Mouse (Mus musculus) hindbrain, postnatal 0 days (tissue): ENCODE results near the gene Rhox4e. TPM values are rescaled to one million over a fixed set of nuclear protein-coding genes. Genes with fewer than 3 reads are reported as not detected.
"Not testable (repeated sequence)": the region's sequence is repeated elsewhere in the genome, so short reads cannot be mapped to it uniquely, and the experiment has no call there.

ENCODE experiments used
- ATAC-seq: fragments of 200-750 bp; cut with Nextera tagmentation; 2 replicates; pipeline ENCODE4 v1.8.0; 2017; ENCODE audit warnings: mild to moderate bottlenecking, moderate TSS enrichment, moderate library complexity
- DNase-seq: peaks from one replicate; pipeline ENCODE4 v3.0.0-alpha.2; 2015; ENCODE audit warnings: low spot score
- H3K27ac ChIP-seq: fragments of 300-500 bp; sonication (generic); 2 replicates; pipeline ENCODE4 v1.5.1; 2014; ENCODE audit warnings: mild to moderate bottlenecking
- H3K27me3 ChIP-seq: fragments of 300-500 bp; sonication (generic); 2 replicates; pipeline ENCODE4 v1.6.1; 2014; ENCODE audit warnings: low read length, mixed read lengths; ENCODE audit not compliant: insufficient read depth
- H3K36me3 ChIP-seq: fragments of 300-500 bp; sonication (generic); 2 replicates; pipeline ENCODE4 v1.6.1; 2014; ENCODE audit warnings: low read length, mixed read lengths; ENCODE audit not compliant: insufficient read depth
- H3K4me1 ChIP-seq: fragments of 300-500 bp; sonication (generic); 2 replicates; pipeline ENCODE4 v1.6.1; 2014; ENCODE audit warnings: antibody characterized with exemption, low read length, mixed read lengths; ENCODE audit not compliant: insufficient read depth
- H3K4me2 ChIP-seq: fragments of 300-500 bp; sonication (generic); 2 replicates; pipeline ENCODE4 v1.6.1; 2014; ENCODE audit warnings: low read depth, mild to moderate bottlenecking, low read length, moderate library complexity, mixed read lengths
- H3K4me3 ChIP-seq: fragments of 300-500 bp; sonication (generic); 2 replicates; pipeline ENCODE4 v1.5.1; 2014; ENCODE audit warnings: low read length
- H3K9ac ChIP-seq: fragments of 300-500 bp; sonication (generic); replicated peaks from 2 replicates; pipeline ENCODE4 v1.6.1; 2014; ENCODE audit warnings: mild to moderate bottlenecking, low read length, moderate library complexity, mixed read lengths
- H3K9me3 ChIP-seq: fragments of 300-500 bp; sonication (generic); 2 replicates; pipeline ENCODE4 v1.6.1; 2016; ENCODE audit warnings: low read length, mixed read lengths
- WGBS: fragments of 180-500 bp; shearing (Covaris S2); extraction: QIAGEN DNeasy Blood & Tissue Kit; methylation state at CpG from one replicate; pipeline ENCODE4 v1.1.7; 2014; 5-methylcytosine and 5-hydroxymethylcytosine counted together
- polyA plus RNA-seq: library from polyadenylated mRNA; unstranded; fragments of >200 nt; fragmentation: Nextera tagmentation; extraction: Ambion mirVana; gene quantifications from 2 replicates; pipeline ENCODE4 v1.2.1, GENCODE M21; 2015
- total RNA-seq: library from RNA; depleted of rRNA; stranded (reverse); fragments of >200 nt; gene quantifications from 2 replicates; pipeline ENCODE4 v1.2.3, GENCODE M21; 2014; rRNA removed

Rhox4e gene
- total RNA-seq (not detected in 2 replicates), polyA plus RNA-seq (not detected in 2 replicates)

GRCm38 (mm10) chrX:37557112-37557511 is at the start of gene Rhox4e:
TSS of gene Rhox4e (plus strand) at chrX:37557412.
- H3K4me1 ChIP-seq, H3K4me3 ChIP-seq, H3K4me2 ChIP-seq, DNase-seq, H3K36me3 ChIP-seq, H3K27ac ChIP-seq, H3K9me3 ChIP-seq, H3K9ac ChIP-seq, H3K27me3 ChIP-seq, ATAC-seq: not testable (repeated sequence)
- 98% methylated on average over 10 of the region's 18 CpGs for WGBS

GRCm38 (mm10) chrX:37514059-37514458 is 43.2 kb upstream of the Rhox4e start, which contains the start of gene Rhox4d:
TSS of gene Rhox4d (plus strand) at chrX:37514359.
- not testable (repeated sequence) for H3K9ac ChIP-seq, H3K4me1 ChIP-seq, H3K4me2 ChIP-seq, DNase-seq, ATAC-seq, H3K27me3 ChIP-seq, H3K36me3 ChIP-seq, H3K27ac ChIP-seq, H3K4me3 ChIP-seq, H3K9me3 ChIP-seq
- 92% methylated on average over 13 of the region's 18 CpGs for WGBS

- H3K9ac ChIP-seq, H3K36me3 ChIP-seq, ATAC-seq, H3K4me3 ChIP-seq, H3K27ac ChIP-seq, H3K4me2 ChIP-seq, H3K4me1 ChIP-seq, H3K27me3 ChIP-seq, H3K9me3 ChIP-seq, DNase-seq: not testable (repeated sequence)
- WGBS, result 93% methylated on average over 2 of the region's 8 CpGs
Measured at GRCm38 (mm10) chrX:37530152-37530551, 27.1 kb upstream of the Rhox4e start, which contains the start of gene Rhox2e. TSS of gene Rhox2e (plus strand) at chrX:37530452.

- not testable (repeated sequence) for H3K4me3 ChIP-seq, H3K9ac ChIP-seq, DNase-seq, H3K27me3 ChIP-seq, H3K4me2 ChIP-seq, H3K9me3 ChIP-seq, H3K27ac ChIP-seq, H3K4me1 ChIP-seq, ATAC-seq, H3K36me3 ChIP-seq
- WGBS, result no CpG with 5 or more reads among the region's 4 CpGs
Measured at GRCm38 (mm10) chrX:37541719-37542118, 15.5 kb upstream of the Rhox4e start, which contains the start of gene Rhox3e. TSS of gene Rhox3e (plus strand) at chrX:37542019.

GRCm38 (mm10) chrX:37571105-37571504 is 13.9 kb downstream of the Rhox4e start, which contains the start of gene Rhox2f:
TSS of gene Rhox2f (plus strand) at chrX:37571405.
- WGBS, result 87% methylated on average over 5 of the region's 8 CpGs
- not testable (repeated sequence) for H3K27me3 ChIP-seq, H3K36me3 ChIP-seq, H3K27ac ChIP-seq, DNase-seq, H3K9me3 ChIP-seq, ATAC-seq, H3K9ac ChIP-seq, H3K4me1 ChIP-seq, H3K4me2 ChIP-seq, H3K4me3 ChIP-seq

- not testable (repeated sequence) for H3K9ac ChIP-seq, H3K4me1 ChIP-seq, H3K27me3 ChIP-seq, H3K9me3 ChIP-seq, H3K4me2 ChIP-seq, H3K4me3 ChIP-seq, DNase-seq, ATAC-seq, H3K27ac ChIP-seq, H3K36me3 ChIP-seq
- 68% methylated on average over 2 of the region's 2 CpGs for WGBS
Measured at GRCm38 (mm10) chrX:37572638-37573037, 15.4 kb downstream of the Rhox4e start.

- not testable (repeated sequence) for H3K4me3 ChIP-seq, H3K9me3 ChIP-seq, H3K27me3 ChIP-seq, H3K9ac ChIP-seq, H3K36me3 ChIP-seq, H3K4me2 ChIP-seq, H3K4me1 ChIP-seq, DNase-seq, H3K27ac ChIP-seq, ATAC-seq
Measured at GRCm38 (mm10) chrX:37580692-37581091, 23.5 kb downstream of the Rhox4e start, which contains the start of gene Rhox3f. TSS of gene Rhox3f (plus strand) at chrX:37580992.

- not testable (repeated sequence) for H3K4me3 ChIP-seq, H3K27ac ChIP-seq, H3K4me1 ChIP-seq, ATAC-seq, H3K9ac ChIP-seq, DNase-seq, H3K36me3 ChIP-seq, H3K4me2 ChIP-seq, H3K9me3 ChIP-seq, H3K27me3 ChIP-seq
- WGBS, result 94% methylated on average over 15 of the region's 19 CpGs
Measured at GRCm38 (mm10) chrX:37607604-37608003, 50.4 kb downstream of the Rhox4e start, which contains the start of gene Rhox4f. TSS of gene Rhox4f (minus strand) at chrX:37607704.

Other genes starting within 250 kb of the Rhox4e start
- gene Rhox3a2, start 177.4 kb upstream of the Rhox4e start, total RNA-seq, result not detected in 2 replicates
- not detected in 2 replicates for gene Rhox3a2, start 177.4 kb upstream of the Rhox4e start, polyA plus RNA-seq
- gene Rhox4a2, start 166.6 kb upstream of the Rhox4e start, total RNA-seq, result not detected in 2 replicates
- gene Rhox4a2, start 166.6 kb upstream of the Rhox4e start, polyA plus RNA-seq, result not detected in 2 replicates
- gene Rhox2b, start 145.3 kb upstream of the Rhox4e start, total RNA-seq, result 0.47 TPM in 1 of 2 replicates, not detected in the other
- not detected in 2 replicates for gene Rhox2b, start 145.3 kb upstream of the Rhox4e start, polyA plus RNA-seq
- gene Rhox4b, start 124.9 kb upstream of the Rhox4e start, total RNA-seq, result not detected in 2 replicates
- not detected in 2 replicates for gene Rhox4b, start 124.9 kb upstream of the Rhox4e start, polyA plus RNA-seq
- gene Rhox2c, start 103.7 kb upstream of the Rhox4e start, total RNA-seq, result not detected in 2 replicates
- not detected in 2 replicates for gene Rhox2c, start 103.7 kb upstream of the Rhox4e start, polyA plus RNA-seq
- gene Rhox3c, start 98.8 kb upstream of the Rhox4e start, total RNA-seq, result not detected in 2 replicates
- not detected in 2 replicates for gene Rhox3c, start 98.8 kb upstream of the Rhox4e start, polyA plus RNA-seq
- not detected in 2 replicates for gene Rhox4c, start 77.1 kb upstream of the Rhox4e start, total RNA-seq
- not detected in 2 replicates for gene Rhox4c, start 77.1 kb upstream of the Rhox4e start, polyA plus RNA-seq
- not detected in 2 replicates for gene Rhox2d, start 64.0 kb upstream of the Rhox4e start, total RNA-seq
- gene Rhox2d, start 64.0 kb upstream of the Rhox4e start, polyA plus RNA-seq, result not detected in 2 replicates
- gene Rhox4d, start 43.1 kb upstream of the Rhox4e start, total RNA-seq, result not detected in 2 replicates
- gene Rhox4d, start 43.1 kb upstream of the Rhox4e start, polyA plus RNA-seq, result not detected in 2 replicates
- 0.47 TPM in 1 of 2 replicates, not detected in the other for gene Rhox2e, start 27.0 kb upstream of the Rhox4e start, total RNA-seq
- gene Rhox2e, start 27.0 kb upstream of the Rhox4e start, polyA plus RNA-seq, result not detected in 2 replicates
- not detected in 2 replicates for gene Rhox3e, start 15.4 kb upstream of the Rhox4e start, total RNA-seq
- not detected in 2 replicates for gene Rhox3e, start 15.4 kb upstream of the Rhox4e start, polyA plus RNA-seq
- not detected in 2 replicates for gene Rhox2f, start 14.0 kb downstream of the Rhox4e start, total RNA-seq
- gene Rhox2f, start 14.0 kb downstream of the Rhox4e start, polyA plus RNA-seq, result not detected in 2 replicates
- not detected in 2 replicates for gene Rhox3f, start 23.6 kb downstream of the Rhox4e start, total RNA-seq
- not detected in 2 replicates for gene Rhox3f, start 23.6 kb downstream of the Rhox4e start, polyA plus RNA-seq
- gene Rhox4f, start 50.3 kb downstream of the Rhox4e start, total RNA-seq, result not detected in 2 replicates
- gene Rhox4f, start 50.3 kb downstream of the Rhox4e start, polyA plus RNA-seq, result not detected in 2 replicates
- gene Rhox3g, start 71.2 kb downstream of the Rhox4e start, total RNA-seq, result not detected in 2 replicates
- not detected in 2 replicates for gene Rhox3g, start 71.2 kb downstream of the Rhox4e start, polyA plus RNA-seq
- not detected in 2 replicates for gene Rhox2g, start 86.1 kb downstream of the Rhox4e start, total RNA-seq
- gene Rhox2g, start 86.1 kb downstream of the Rhox4e start, polyA plus RNA-seq, result not detected in 2 replicates
- gene Rhox4g, start 93.9 kb downstream of the Rhox4e start, total RNA-seq, result not detected in 2 replicates
- not detected in 2 replicates for gene Rhox4g, start 93.9 kb downstream of the Rhox4e start, polyA plus RNA-seq
- not detected in 2 replicates for gene Rhox3h, start 111.4 kb downstream of the Rhox4e start, total RNA-seq
- gene Rhox3h, start 111.4 kb downstream of the Rhox4e start, polyA plus RNA-seq, result not detected in 2 replicates
- gene Rhox2h, start 115.9 kb downstream of the Rhox4e start, total RNA-seq, result not detected in 2 replicates
- not detected in 2 replicates for gene Rhox2h, start 115.9 kb downstream of the Rhox4e start, polyA plus RNA-seq
- not detected in 2 replicates for gene Rhox5, start 247.4 kb downstream of the Rhox4e start, total RNA-seq
- gene Rhox5, start 247.4 kb downstream of the Rhox4e start, polyA plus RNA-seq, result 0.71 and 1.00 TPM in 2 replicates